Mouse (Mus musculus): ENCODE data around the gene Olfm3. TPM values are rescaled to one million over a fixed set of nuclear protein-coding genes. Genes with fewer than 3 reads are reported as not detected.

Olfm3 gene
- total and polyA plus RNA-seq, 3 experiments: not detected

GRCm38 (mm10) chr3:114904633-114905423 lies 950 bp downstream of the Olfm3 start:
- H3K9me3 ChIP-seq (replicated peaks; ENCODE audit: insufficient read depth, low read length): no peaks in the 10 kb centered on the region
- no peak overlapping the region for H3K9ac ChIP-seq (ENCODE audit: control insufficient read depth, low read depth, low read length, poor library complexity, severe bottlenecking)
- no peak for DNase-seq (ENCODE audit: low read depth, low spot score)
- H3K36me3 ChIP-seq (ENCODE audit: control insufficient read depth in 1 of 2, insufficient read depth in 2 of 2, low read length in 2 of 2): no peaks in the 10 kb centered on the region
- H3K27me3 ChIP-seq (ENCODE audit: control insufficient read depth in 1 of 2, insufficient read depth in 2 of 2, low read length in 2 of 2): no peaks in the 10 kb centered on the region
- H3K4me3 ChIP-seq (ENCODE audit: control insufficient read depth in 1 of 2, insufficient read depth in 1 of 2, low read depth in 2 of 2, low read length in 2 of 2): no peak overlapping the region
- TF ChIP-seq SMC3 (IDR thresholded peaks at IDR 0.05; ENCODE audit: low read depth, low read length) (no peak), RCOR1 (IDR thresholded peaks at IDR 0.05; ENCODE audit: low read depth, low read length) (no peak), ZKSCAN1 (IDR thresholded peaks at IDR 0.05; ENCODE audit: low read depth, low read length) (no peak), BHLHE40 (IDR thresholded peaks at IDR 0.05; ENCODE audit: borderline replicate concordance, low read depth, low read length) (no peak), MYB (IDR thresholded peaks at IDR 0.05; ENCODE audit: low read depth, low read length) (no peak), RAD21 (IDR thresholded peaks at IDR 0.05; ENCODE audit: low read depth, low read length) (no peak), CTCF (IDR thresholded peaks at IDR 0.05 in 2 of 3, conservative IDR thresholded peaks at IDR 0.05 in 1 of 3; ENCODE audit: control insufficient read depth in 1 of 3, insufficient read depth in 1 of 3, low read depth in 2 of 3, low read length in 3 of 3, poor library complexity in 1 of 3, severe bottlenecking in 1 of 3) (no peak), POLR2AphosphoS2 (IDR thresholded peaks at IDR 0.05; ENCODE audit: low read length) (no peak), ZMIZ1 (IDR thresholded peaks at IDR 0.05; ENCODE audit: low read depth, low read length) (no peak), ELF1 (IDR thresholded peaks at IDR 0.05; ENCODE audit: low read depth, low read length) (no peak), KAT2A (conservative IDR thresholded peaks at IDR 0.05; ENCODE audit: low read depth, low read length) (no peak), UBTF (IDR thresholded peaks at IDR 0.05; ENCODE audit: borderline replicate concordance, insufficient read depth, low read depth, low read length) (no peak), ZNF384 (IDR thresholded peaks at IDR 0.05; ENCODE audit: low read depth, low read length) (no peak), EP300 (IDR thresholded peaks at IDR 0.05; ENCODE audit: low read depth in 1 of 2, low read length in 2 of 2) (no peak), GABPA (IDR thresholded peaks at IDR 0.05; ENCODE audit: low read depth, low read length) (no peak)
- H3K79me2 ChIP-seq (ENCODE audit: control insufficient read depth, insufficient read depth, low read length, poor library complexity): no peaks in the 10 kb centered on the region
- H3K4me1 ChIP-seq (ENCODE audit: control insufficient read depth in 1 of 2, insufficient read depth in 2 of 2, low read length in 2 of 2): no peaks in the 10 kb centered on the region
- no peak overlapping the region for H3K27ac ChIP-seq (ENCODE audit: control insufficient read depth, low read depth, low read length)

- DNase-seq (ENCODE audit: low read depth, low spot score): no peak
- Histone ChIP-seq H3K36me3 (ENCODE audit: control insufficient read depth in 1 of 2, insufficient read depth in 2 of 2, low read length in 2 of 2) (no peaks in the 10 kb centered on the region), H3K4me3 (ENCODE audit: control insufficient read depth in 1 of 2, insufficient read depth in 1 of 2, low read depth in 2 of 2, low read length in 2 of 2) (no peak overlapping the region), H3K9me3 (replicated peaks; ENCODE audit: insufficient read depth, low read length) (no peaks in the 10 kb centered on the region), H3K79me2 (ENCODE audit: control insufficient read depth, insufficient read depth, low read length, poor library complexity) (no peaks in the 10 kb centered on the region), H3K4me1 (ENCODE audit: control insufficient read depth in 1 of 2, insufficient read depth in 2 of 2, low read length in 2 of 2) (no peaks in the 10 kb centered on the region), H3K9ac (ENCODE audit: control insufficient read depth, low read depth, low read length, poor library complexity, severe bottlenecking) (no peak overlapping the region), H3K27ac (ENCODE audit: control insufficient read depth, low read depth, low read length) (no peak overlapping the region), H3K27me3 (ENCODE audit: control insufficient read depth in 1 of 2, insufficient read depth in 2 of 2, low read length in 2 of 2) (no peaks in the 10 kb centered on the region)
- TF ChIP-seq POLR2AphosphoS5 (IDR thresholded peaks at IDR 0.05; ENCODE audit: borderline replicate concordance, low read depth, low read length) (no peak), KAT2A (conservative IDR thresholded peaks at IDR 0.05; ENCODE audit: low read depth, low read length) (no peak), TCF12 (IDR thresholded peaks at IDR 0.05; ENCODE audit: low read depth, low read length) (no peak), NRF1 (IDR thresholded peaks at IDR 0.05; ENCODE audit: insufficient read depth, low read depth, low read length, poor library complexity, severe bottlenecking) (no peak), E2F4 (IDR thresholded peaks at IDR 0.05; ENCODE audit: borderline replicate concordance, low read depth, low read length) (no peak), MYC (IDR thresholded peaks at IDR 0.05; ENCODE audit: low read depth, low read length) (no peak), CTCF (IDR thresholded peaks at IDR 0.05 in 2 of 3, conservative IDR thresholded peaks at IDR 0.05 in 1 of 3; ENCODE audit: control insufficient read depth in 1 of 3, insufficient read depth in 1 of 3, low read depth in 2 of 3, low read length in 3 of 3, poor library complexity in 1 of 3, severe bottlenecking in 1 of 3) (no peak), EP300 (IDR thresholded peaks at IDR 0.05; ENCODE audit: low read depth in 1 of 2, low read length in 2 of 2) (no peak), MAFK (IDR thresholded peaks at IDR 0.05; ENCODE audit: borderline replicate concordance, low read depth, low read length) (no peak), SMC3 (IDR thresholded peaks at IDR 0.05; ENCODE audit: low read depth, low read length) (no peak), CHD1 (IDR thresholded peaks at IDR 0.05; ENCODE audit: low read depth, low read length) (no peak), ZKSCAN1 (IDR thresholded peaks at IDR 0.05; ENCODE audit: low read depth, low read length) (no peak)
These were observed 3.7 kb downstream of the Olfm3 start for GRCm38 (mm10) chr3:114907537-114907936.

Data from MEL (cell line).